Mouse (Mus musculus) thymus, postnatal 10 days (tissue): ENCODE measurements around the gene Pde4b.

ENCODE experiments used
- DNase-seq, 2 experiments: peaks; one replicate each; pipeline ENCODE4 v3.0.0; 2021; ENCODE audit warnings: low spot score in 2 of 2

The Pde4b gene

GRCm38 (mm10) chr4:102539598-102540180 lies 452.3 kb downstream of the Pde4b start:
- no peak for DNase-seq

GRCm38 (mm10) chr4:102542976-102543375 lies 455.6 kb downstream of the Pde4b start:
- DNase-seq = no peak

- DNase-seq = no peak
Measured at GRCm38 (mm10) chr4:102545226-102545625, 457.9 kb downstream of the Pde4b start.

- DNase-seq = no peak
Measured at GRCm38 (mm10) chr4:102555566-102555965, 468.2 kb downstream of the Pde4b start.

GRCm38 (mm10) chr4:102557006-102557405 lies 469.7 kb downstream of the Pde4b start:
- no peak for DNase-seq

- no peak for DNase-seq
Measured at GRCm38 (mm10) chr4:102557508-102558220, 470.3 kb downstream of the Pde4b start.

- DNase-seq = no peak
Measured at GRCm38 (mm10) chr4:102558328-102558727, 471.0 kb downstream of the Pde4b start.

- DNase-seq = no peak
Measured at GRCm38 (mm10) chr4:102560676-102561280, 473.4 kb downstream of the Pde4b start.

- DNase-seq = no peak
Measured at GRCm38 (mm10) chr4:102563273-102563855, 476.0 kb downstream of the Pde4b start.

GRCm38 (mm10) chr4:102564286-102564685 lies 476.9 kb downstream of the Pde4b start:
- DNase-seq = no peak

GRCm38 (mm10) chr4:102566421-102566820 lies 479.1 kb downstream of the Pde4b start:
- DNase-seq = no peak

GRCm38 (mm10) chr4:102567111-102567510 lies 479.8 kb downstream of the Pde4b start:
- DNase-seq = no peak

GRCm38 (mm10) chr4:102567676-102568254 lies 480.4 kb downstream of the Pde4b start:
- DNase-seq = no peak

- DNase-seq = peak; percentile 43 to 54
Measured at GRCm38 (mm10) chr4:102568591-102568990, 481.2 kb downstream of the Pde4b start.

- DNase-seq = peak; percentile 61 to 67
Measured at GRCm38 (mm10) chr4:102569101-102569583, 481.8 kb downstream of the Pde4b start.

GRCm38 (mm10) chr4:102569950-102570765 lies 482.8 kb downstream of the Pde4b start:
- DNase-seq = peak; percentile 64 to 68

GRCm38 (mm10) chr4:102570766-102571411 lies 483.5 kb downstream of the Pde4b start:
- peak; percentile 31 to 51 for DNase-seq

GRCm38 (mm10) chr4:102572031-102572430 lies 484.7 kb downstream of the Pde4b start:
- no peak for DNase-seq

- no peak for DNase-seq
Measured at GRCm38 (mm10) chr4:102572591-102572990, 485.2 kb downstream of the Pde4b start.

GRCm38 (mm10) chr4:102573361-102573781 lies 486.0 kb downstream of the Pde4b start:
- DNase-seq = no peak

GRCm38 (mm10) chr4:102574226-102574625 lies 486.9 kb downstream of the Pde4b start:
- peak in 1 of 2 experiments; percentile 22 for DNase-seq
